Mouse (Mus musculus): ENCODE measurements at regions not wholly inside any gene's neighbourhood (a gene's known extent, or its start where the extent isn't known, plus 50 kb on each side); places are given as distances from the start of the nearest gene placed in this dataset.
"Not testable (repeated sequence)": the region's sequence is repeated elsewhere in the genome, so short reads cannot be mapped to it uniquely, and the experiment has no call there.

DNA sequence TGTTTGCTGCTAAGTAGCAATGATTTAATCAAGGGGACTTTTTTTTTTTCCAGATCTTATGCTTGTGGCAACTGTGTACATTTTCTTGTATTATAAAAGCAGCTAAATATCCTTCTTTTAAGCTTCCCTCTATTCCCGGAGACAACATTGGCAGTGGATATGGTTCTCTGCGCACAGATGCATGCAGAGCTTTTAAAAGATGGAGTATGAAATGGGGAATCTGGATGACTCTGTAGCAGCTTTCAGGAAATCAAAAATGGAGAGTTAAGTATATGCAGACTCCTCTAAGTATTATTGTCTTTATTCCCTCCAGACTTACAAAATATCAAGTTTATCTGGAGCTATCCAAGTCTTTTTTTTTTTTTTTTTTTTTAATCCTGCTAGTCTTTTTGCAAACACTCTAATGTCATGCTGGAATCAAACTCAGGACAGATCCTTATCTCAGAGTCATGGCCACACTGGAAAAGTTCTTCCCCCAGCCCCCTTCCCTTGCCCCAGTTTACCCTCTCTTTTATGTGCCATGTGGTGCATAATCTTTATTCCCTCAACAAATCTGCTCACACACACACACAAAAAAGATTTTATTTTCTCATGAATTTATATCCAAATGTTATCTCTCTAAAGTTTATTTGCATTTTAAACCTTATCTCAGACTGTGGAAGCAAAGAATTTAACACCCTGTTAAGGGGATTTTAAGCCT lies 1080.3 kb upstream of the Cdh6 start:
- no peak for ATAC-seq
- Histone ChIP-seq H3K27me3 (ENCODE audit: control insufficient read depth, insufficient read depth, low read depth, low read length) (no peaks in the 10 kb centered on the region), H3K4me1 (ENCODE audit: control insufficient read depth, insufficient read depth, low read length) (no peaks in the 10 kb centered on the region), H3K4me2 (ENCODE audit: low read length) (no peak overlapping the region), H3K36me3 (ENCODE audit: control insufficient read depth, insufficient read depth, low read length) (no peaks in the 10 kb centered on the region), H3K4me3 (ENCODE audit: low read depth, low read length) (no peak overlapping the region), H3K9ac (ENCODE audit: low read depth, low read length) (no peak overlapping the region), H3K27ac (ENCODE audit: low read length) (no peak overlapping the region), H3K9me3 (replicated peaks; ENCODE audit: control insufficient read depth, low read length, poor library complexity, severe bottlenecking) (no peaks in the 10 kb centered on the region)
- WGBS, result 81% methylated on average over 2 of the region's 2 CpGs

DNA sequence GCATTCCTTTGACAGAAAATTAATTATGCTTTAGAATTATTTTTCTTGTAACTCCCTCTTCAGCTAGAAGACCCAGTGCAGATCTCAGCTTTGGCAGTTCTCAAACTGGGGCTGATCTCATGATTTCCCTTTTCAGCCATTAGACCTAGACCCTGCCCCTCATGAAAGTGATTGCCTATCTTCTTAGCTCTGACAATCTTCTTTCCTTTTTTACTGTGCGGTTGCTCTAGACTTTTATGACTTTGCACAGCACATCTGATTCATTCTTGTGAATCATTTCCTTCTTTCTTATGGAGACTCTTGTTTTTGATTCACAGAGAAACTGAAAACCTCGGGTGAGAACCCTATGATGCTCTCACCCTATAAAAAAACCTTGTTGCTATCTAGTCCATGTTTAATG lies 1078.3 kb upstream of the Cdh6 start:
- Histone ChIP-seq H3K4me1 (ENCODE audit: control insufficient read depth, insufficient read depth, low read length) (no peaks in the 10 kb centered on the region), H3K27me3 (ENCODE audit: control insufficient read depth, insufficient read depth, low read depth, low read length) (no peaks in the 10 kb centered on the region), H3K27ac (ENCODE audit: low read length) (no peak overlapping the region), H3K4me3 (ENCODE audit: low read depth, low read length) (no peak overlapping the region), H3K4me2 (ENCODE audit: low read length) (no peak overlapping the region), H3K9me3 (replicated peaks; ENCODE audit: control insufficient read depth, low read length, poor library complexity, severe bottlenecking) (no peaks in the 10 kb centered on the region), H3K36me3 (ENCODE audit: control insufficient read depth, insufficient read depth, low read length) (no peaks in the 10 kb centered on the region), H3K9ac (ENCODE audit: low read depth, low read length) (no peak overlapping the region)
- 83% methylated on average over 2 of the region's 2 CpGs for WGBS
- no peak for ATAC-seq

DNA sequence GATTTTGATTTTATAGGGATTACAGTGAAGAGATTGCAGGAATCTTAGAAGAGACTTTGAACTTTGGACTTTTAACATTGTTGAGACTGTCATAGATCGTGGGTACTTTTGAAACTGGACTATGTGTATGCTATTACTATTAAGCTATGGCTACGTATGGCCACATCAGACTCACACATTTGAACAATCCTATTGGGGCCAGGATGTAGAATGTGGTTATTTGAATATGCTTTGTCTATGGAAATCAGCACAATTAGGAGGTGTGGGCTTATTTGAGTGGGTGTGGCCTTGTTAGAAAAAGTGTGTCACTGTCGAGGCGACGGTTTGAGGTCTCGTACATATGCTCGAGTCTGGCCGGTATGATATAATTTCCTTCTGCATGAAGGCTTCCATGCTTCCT lies 1041.8 kb upstream of the Cdh6 start:
- no peaks in the 10 kb centered on the region for H3K4me1 ChIP-seq (ENCODE audit: control insufficient read depth, insufficient read depth, low read length)
- no peak overlapping the region for H3K4me3 ChIP-seq (ENCODE audit: low read depth, low read length)
- no peaks in the 10 kb centered on the region for H3K27me3 ChIP-seq (ENCODE audit: control insufficient read depth, insufficient read depth, low read depth, low read length)
- ATAC-seq, result no peak
- no peaks in the 10 kb centered on the region for H3K36me3 ChIP-seq (ENCODE audit: control insufficient read depth, insufficient read depth, low read length)
- H3K9me3 ChIP-seq (replicated peaks; ENCODE audit: control insufficient read depth, low read length, poor library complexity, severe bottlenecking), result no peaks in the 10 kb centered on the region
- H3K9ac ChIP-seq (ENCODE audit: low read depth, low read length), result no peak overlapping the region
- 87% methylated on average over 8 of the region's 8 CpGs for WGBS
- H3K27ac ChIP-seq (ENCODE audit: low read length), result no peak overlapping the region
- H3K4me2 ChIP-seq (ENCODE audit: low read length), result no peak overlapping the region

DNA sequence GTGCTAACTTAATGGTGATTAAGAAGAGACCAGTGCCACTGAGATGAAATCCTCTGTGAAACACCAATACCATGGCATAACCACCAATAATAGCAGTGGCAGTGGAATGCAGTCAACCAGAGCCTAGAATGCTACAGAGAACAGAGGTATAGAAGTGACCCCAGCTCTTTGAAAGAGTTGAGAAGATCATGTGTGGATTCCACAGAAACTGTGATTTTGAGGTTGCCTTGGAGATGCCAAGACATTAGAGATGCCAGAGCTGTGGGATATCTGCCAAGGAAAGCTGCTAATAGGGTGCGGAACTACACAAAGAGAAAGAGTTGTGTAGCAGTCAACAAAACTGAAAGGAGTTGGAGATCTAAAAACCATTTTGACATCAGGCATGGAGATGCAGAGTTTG lies 1041.3 kb upstream of the Cdh6 start:
- no peaks in the 10 kb centered on the region for H3K36me3 ChIP-seq (ENCODE audit: control insufficient read depth, insufficient read depth, low read length)
- H3K9me3 ChIP-seq (replicated peaks; ENCODE audit: control insufficient read depth, low read length, poor library complexity, severe bottlenecking), result no peaks in the 10 kb centered on the region
- no peak overlapping the region for H3K27ac ChIP-seq (ENCODE audit: low read length)
- no peaks in the 10 kb centered on the region for H3K27me3 ChIP-seq (ENCODE audit: control insufficient read depth, insufficient read depth, low read depth, low read length)
- no peak overlapping the region for H3K4me2 ChIP-seq (ENCODE audit: low read length)
- no peak overlapping the region for H3K4me3 ChIP-seq (ENCODE audit: low read depth, low read length)
- H3K4me1 ChIP-seq (ENCODE audit: control insufficient read depth, insufficient read depth, low read length), result no peaks in the 10 kb centered on the region
- 0 out of 2 replicates have a peak, but pooled peaks have one; percentile 32 for ATAC-seq
- 56% methylated on average over 1 of the region's 1 CpGs for WGBS
- H3K9ac ChIP-seq (ENCODE audit: low read depth, low read length), result no peak overlapping the region

DNA sequence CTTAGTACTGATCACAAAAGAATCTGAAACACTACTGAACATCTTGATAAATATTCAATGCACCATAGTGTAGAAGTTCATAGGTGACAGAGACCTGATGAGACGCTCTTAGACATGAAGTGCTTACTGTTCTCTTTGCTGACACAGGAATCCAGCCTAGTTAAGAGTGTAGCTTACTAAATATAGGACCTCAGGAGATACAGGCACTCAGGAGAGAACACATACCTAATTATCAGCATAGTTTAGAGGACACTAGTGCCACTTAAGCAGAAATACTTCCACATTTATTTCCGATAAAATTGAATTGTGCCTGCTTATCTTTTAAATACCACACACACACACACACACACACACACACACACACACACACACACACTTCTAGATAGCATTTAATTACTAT lies 1004.0 kb upstream of the Cdh6 start:
- Histone ChIP-seq H3K27ac (ENCODE audit: low read length) (no peak overlapping the region), H3K27me3 (ENCODE audit: control insufficient read depth, insufficient read depth, low read depth, low read length) (no peaks in the 10 kb centered on the region), H3K4me1 (ENCODE audit: control insufficient read depth, insufficient read depth, low read length) (no peaks in the 10 kb centered on the region), H3K4me2 (ENCODE audit: low read length) (no peak overlapping the region), H3K9ac (ENCODE audit: low read depth, low read length) (no peak overlapping the region), H3K36me3 (ENCODE audit: control insufficient read depth, insufficient read depth, low read length) (no peaks in the 10 kb centered on the region), H3K4me3 (ENCODE audit: low read depth, low read length) (no peak overlapping the region), H3K9me3 (replicated peaks; ENCODE audit: control insufficient read depth, low read length, poor library complexity, severe bottlenecking) (no peaks in the 10 kb centered on the region)
- no peak for ATAC-seq
- 95% methylated on average over 2 of the region's 2 CpGs for whole genome bisulfite sequencing

DNA sequence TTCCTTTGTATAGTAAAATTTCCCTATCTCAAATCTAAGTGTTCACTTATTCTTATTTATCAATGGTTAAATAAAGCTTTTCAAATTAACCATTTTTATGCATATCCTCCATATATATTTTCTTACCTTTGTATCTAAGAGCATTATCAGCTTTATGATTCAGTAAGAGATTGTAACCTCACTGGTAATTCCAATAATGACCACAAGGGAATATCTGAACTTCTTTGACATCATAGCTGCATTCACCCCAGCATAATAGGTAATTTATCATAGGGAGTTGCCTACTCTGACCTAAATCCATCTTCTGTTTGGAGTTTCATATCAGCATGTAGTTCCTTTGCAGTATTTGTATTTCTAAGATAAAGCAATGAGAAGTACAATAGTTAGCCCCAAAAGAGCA lies 963.9 kb upstream of the Cdh6 start:
- Histone ChIP-seq H3K9me3 (replicated peaks; ENCODE audit: control insufficient read depth, low read length, poor library complexity, severe bottlenecking) (no peaks in the 10 kb centered on the region), H3K27me3 (ENCODE audit: control insufficient read depth, insufficient read depth, low read depth, low read length) (no peaks in the 10 kb centered on the region)
- no peak for ATAC-seq

DNA sequence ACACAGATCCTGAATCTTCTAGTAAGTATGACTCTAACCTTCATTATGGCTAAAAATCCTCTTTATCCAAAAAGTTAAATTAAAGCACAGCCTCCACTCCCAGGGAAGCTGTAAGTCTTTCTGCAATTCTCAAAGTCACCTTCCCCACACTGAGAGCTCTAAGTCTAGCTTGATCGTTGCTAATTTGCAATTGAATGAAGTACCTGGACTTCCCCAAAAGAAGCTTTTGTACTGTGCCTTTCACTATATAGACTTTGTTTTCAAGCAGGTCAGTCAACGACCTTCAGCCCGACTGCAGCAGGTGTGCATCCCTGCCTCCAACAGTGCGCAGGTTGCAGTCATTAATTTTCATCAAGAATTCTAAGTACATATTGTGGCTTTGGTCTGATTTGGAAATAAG lies 950.4 kb upstream of the Cdh6 start:
- Histone ChIP-seq H3K9me3 (replicated peaks; ENCODE audit: control insufficient read depth, low read length, poor library complexity, severe bottlenecking) (peaks cover 4% of the 10 kb centered on the region; the same call in 1 of the 2 replicates), H3K27ac (ENCODE audit: low read length) (no peak overlapping the region), H3K9ac (ENCODE audit: low read depth, low read length) (no peak overlapping the region), H3K36me3 (ENCODE audit: control insufficient read depth, insufficient read depth, low read length) (no peaks in the 10 kb centered on the region), H3K4me3 (ENCODE audit: low read depth, low read length) (no peak overlapping the region), H3K27me3 (ENCODE audit: control insufficient read depth, insufficient read depth, low read depth, low read length) (no peaks in the 10 kb centered on the region), H3K4me2 (ENCODE audit: low read length) (no peak overlapping the region), H3K4me1 (ENCODE audit: control insufficient read depth, insufficient read depth, low read length) (no peaks in the 10 kb centered on the region)
- 88% methylated on average over 4 of the region's 4 CpGs for WGBS
- no peak for ATAC-seq

More for the DNA sequence above, 963.9 kb upstream of the Cdh6 start:
- Histone ChIP-seq H3K36me3 (ENCODE audit: control insufficient read depth, insufficient read depth, low read length) (no peaks in the 10 kb centered on the region), H3K9ac (ENCODE audit: low read depth, low read length) (no peak overlapping the region), H3K4me3 (ENCODE audit: low read depth, low read length) (no peak overlapping the region), H3K4me2 (ENCODE audit: low read length) (no peak overlapping the region), H3K4me1 (ENCODE audit: control insufficient read depth, insufficient read depth, low read length) (no peaks in the 10 kb centered on the region), H3K27ac (ENCODE audit: low read length) (no peak overlapping the region)

DNA sequence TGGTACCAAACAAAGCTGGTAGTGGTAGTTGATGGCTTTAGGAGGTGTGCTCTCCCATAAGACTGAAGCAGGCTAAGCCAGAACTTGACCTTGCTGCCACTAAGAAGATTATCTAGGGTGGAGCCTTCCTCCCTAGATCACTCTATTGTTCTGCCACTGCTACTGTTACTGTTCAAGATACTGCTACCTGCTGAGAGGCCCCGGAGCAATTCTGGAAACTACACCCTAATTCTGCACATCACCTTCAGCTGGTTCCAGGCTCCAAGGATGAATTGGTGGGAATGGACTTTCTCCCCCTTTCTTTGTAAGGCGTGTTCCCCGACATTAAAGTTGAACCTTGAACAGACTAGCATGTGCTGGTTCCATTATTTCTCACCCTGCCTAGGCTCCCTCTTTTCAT lies 944.8 kb upstream of the Cdh6 start:
- H3K4me3 ChIP-seq (ENCODE audit: low read depth, low read length); H3K27me3 ChIP-seq (ENCODE audit: control insufficient read depth, insufficient read depth, low read depth, low read length); H3K27ac ChIP-seq (ENCODE audit: low read length); H3K9ac ChIP-seq (ENCODE audit: low read depth, low read length); ATAC-seq; H3K4me1 ChIP-seq (ENCODE audit: control insufficient read depth, insufficient read depth, low read length); H3K36me3 ChIP-seq (ENCODE audit: control insufficient read depth, insufficient read depth, low read length); H3K4me2 ChIP-seq (ENCODE audit: low read length); H3K9me3 ChIP-seq (replicated peaks; ENCODE audit: control insufficient read depth, low read length, poor library complexity, severe bottlenecking): not testable (repeated sequence)
- 87% methylated on average over 3 of the region's 3 CpGs for WGBS

DNA sequence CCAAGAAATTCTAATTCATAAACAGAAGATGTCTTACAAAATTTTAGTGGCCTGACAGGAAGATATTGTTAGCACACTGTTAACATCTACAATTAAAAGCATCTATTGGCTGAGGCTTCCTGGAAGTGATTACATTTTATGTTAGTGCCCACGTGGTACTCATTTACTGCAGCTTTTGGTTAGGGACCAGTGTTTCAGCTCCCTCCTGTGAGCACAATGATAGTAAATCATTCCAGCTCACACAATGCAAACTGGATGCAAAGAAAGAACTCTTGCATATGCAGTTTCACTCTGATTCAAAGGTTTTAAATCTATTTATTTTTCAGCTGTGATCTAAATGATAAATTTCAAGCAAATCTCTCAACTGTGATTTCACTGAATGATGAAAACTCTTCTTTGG lies 928.3 kb upstream of the Cdh6 start:
- no peak for ATAC-seq
- H3K4me3 ChIP-seq (ENCODE audit: low read depth, low read length), result no peak overlapping the region

More for the DNA sequence above, 928.3 kb upstream of the Cdh6 start:
- Histone ChIP-seq H3K27me3 (ENCODE audit: control insufficient read depth, insufficient read depth, low read depth, low read length) (no peaks in the 10 kb centered on the region), H3K9me3 (replicated peaks; ENCODE audit: control insufficient read depth, low read length, poor library complexity, severe bottlenecking) (no peaks in the 10 kb centered on the region), H3K36me3 (ENCODE audit: control insufficient read depth, insufficient read depth, low read length) (no peaks in the 10 kb centered on the region), H3K4me1 (ENCODE audit: control insufficient read depth, insufficient read depth, low read length) (no peaks in the 10 kb centered on the region), H3K4me2 (ENCODE audit: low read length) (no peak overlapping the region), H3K27ac (ENCODE audit: low read length) (no peak overlapping the region), H3K9ac (ENCODE audit: low read depth, low read length) (no peak overlapping the region)
- WGBS, result 27% methylated on average over 1 of the region's 1 CpGs

Data from midbrain, embryonic 16.5 days (tissue).